Mouse (Mus musculus) limb, embryonic 10.5 days (tissue): ENCODE measurements around the gene Olfr328. TPM values are rescaled to one million over a fixed set of nuclear protein-coding genes. Genes with fewer than 3 reads are reported as not detected.
A peak's percentile ranks its signal among the peaks of the same experiment; 100 is the strongest.

Experiments used
- DNase-seq: peaks from one replicate; pipeline ENCODE4 v3.0.0-alpha.2; 2017; ENCODE audit warnings: low spot score
- H3K27ac ChIP-seq: fragments of 300-500 bp; sonication (generic); 2 replicates; pipeline ENCODE4 v1.5.1; 2016; ENCODE audit warnings: mild to moderate bottlenecking
- H3K27me3 ChIP-seq: fragments of 300-500 bp; sonication (generic); 2 replicates; pipeline ENCODE4 v1.6.1; 2016; ENCODE audit warnings: low read depth, mild to moderate bottlenecking; ENCODE audit not compliant: poor library complexity, severe bottlenecking
- H3K36me3 ChIP-seq: fragments of 300-500 bp; sonication (generic); 2 replicates; pipeline ENCODE4 v1.6.1; 2016; ENCODE audit warnings: mild to moderate bottlenecking, moderate library complexity
- H3K4me1 ChIP-seq: fragments of 300-500 bp; sonication (generic); 2 replicates; pipeline ENCODE4 v1.6.1; 2016
- H3K4me3 ChIP-seq: fragments of 300-500 bp; sonication (generic); 2 replicates; pipeline ENCODE4 v1.5.1; 2016; ENCODE audit warnings: mild to moderate bottlenecking, moderate library complexity
- H3K9me3 ChIP-seq: fragments of 300-500 bp; sonication (generic); replicated peaks from 2 replicates; pipeline ENCODE4 v1.6.1; 2016; ENCODE audit warnings: mild to moderate bottlenecking
- WGBS: fragments of 180-500 bp; shearing (Covaris S2); methylation state at CpG from one replicate; pipeline ENCODE4 v1.1.7; 2016; 5-methylcytosine and 5-hydroxymethylcytosine counted together
- polyA plus RNA-seq: library from polyadenylated mRNA; unstranded; fragments of >200 nt; fragmentation: Nextera tagmentation; extraction: Ambion mirVana; gene quantifications from 2 replicates; pipeline ENCODE4 v1.2.1, GENCODE M21; 2016

The Olfr328 gene
- polyA plus RNA-seq = 0.05 TPM in 1 of 2 replicates, not detected in the other

DNA sequence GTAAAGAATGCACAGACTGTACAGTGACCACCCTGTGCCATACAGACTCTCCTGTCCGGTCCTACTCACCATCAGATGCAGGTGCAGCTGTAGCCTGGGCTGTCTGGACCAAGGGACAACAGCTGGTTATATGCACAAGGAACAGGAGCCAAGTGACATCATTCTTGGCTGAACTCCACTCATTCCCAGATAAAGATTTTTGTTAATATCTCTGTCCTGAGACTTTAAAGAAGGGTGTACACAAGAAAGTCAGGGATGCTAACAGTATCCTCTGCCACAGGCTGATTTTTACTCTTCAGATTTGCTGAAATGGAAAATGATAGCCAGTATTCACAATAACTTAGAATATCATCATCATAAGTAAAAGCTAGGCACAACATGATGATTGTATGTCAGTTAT lies at the start of gene Olfr328:
Gene Olfr328, minus strand, starts transcription at position 101 of the 400 bp plus-strand sequence.
- WGBS = 100% methylated on average over 1 of the region's 1 CpGs
- no peaks in the 10 kb centered on the region for H3K9me3 ChIP-seq

DNA sequence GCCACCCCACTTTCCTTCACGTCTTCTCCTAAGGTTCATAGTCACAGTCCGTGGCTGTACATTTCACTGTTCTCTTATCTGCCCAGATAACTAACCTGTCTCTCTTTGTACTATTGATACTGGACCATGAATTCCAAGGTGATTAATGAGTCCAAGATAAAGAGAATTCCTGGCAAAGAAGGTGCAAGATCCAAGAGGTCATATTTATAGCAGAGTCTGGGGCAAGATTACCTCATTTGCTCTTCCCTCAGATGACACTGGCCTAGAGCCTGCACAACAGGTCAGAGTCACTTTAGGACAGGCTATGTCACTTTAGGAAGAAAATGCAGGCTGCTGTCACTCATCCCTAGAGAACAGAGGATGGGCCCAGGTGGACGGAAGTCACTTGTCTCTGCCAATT lies 49.8 kb upstream of the Olfr328 start:
- WGBS = 79% methylated on average over 3 of the region's 3 CpGs
- no peak for DNase-seq
- Histone ChIP-seq H3K27me3 (no peaks in the 10 kb centered on the region), H3K27ac (no peak overlapping the region), H3K4me1 (no peaks in the 10 kb centered on the region), H3K9me3 (no peaks in the 10 kb centered on the region), H3K36me3 (no peaks in the 10 kb centered on the region), H3K4me3 (no peak overlapping the region)

More for the DNA sequence above, at the start of gene Olfr328:
- Histone ChIP-seq H3K27ac (no peak within 1 kb of the TSS), H3K27me3 (no peaks in the 10 kb centered on the region), H3K36me3 (no peaks in the 10 kb centered on the region), H3K4me3 (no peak within 1 kb of the TSS), H3K4me1 (no peaks in the 10 kb centered on the region)
- no peak for DNase-seq

GRCm38 (mm10) chr11:58604688-58605087 lies 49.3 kb upstream of the Olfr328 start:
- no peak overlapping the region for H3K27ac ChIP-seq
- H3K9me3 ChIP-seq = no peaks in the 10 kb centered on the region
- no peak overlapping the region for H3K4me3 ChIP-seq
- no peak for DNase-seq
- H3K27me3 ChIP-seq = no peaks in the 10 kb centered on the region
- no peaks in the 10 kb centered on the region for H3K4me1 ChIP-seq
- no peaks in the 10 kb centered on the region for H3K36me3 ChIP-seq
- WGBS = 83% methylated on average over 2 of the region's 2 CpGs

- H3K9me3 ChIP-seq = no peaks in the 10 kb centered on the region
- no peaks in the 10 kb centered on the region for H3K27me3 ChIP-seq
- 90% methylated on average over 6 of the region's 6 CpGs for WGBS
- no peak overlapping the region for H3K4me3 ChIP-seq
- H3K27ac ChIP-seq = no peak overlapping the region
- no peak for DNase-seq
- no peaks in the 10 kb centered on the region for H3K4me1 ChIP-seq
- no peaks in the 10 kb centered on the region for H3K36me3 ChIP-seq
Observed at GRCm38 (mm10) chr11:58602800-58603560, 47.5 kb upstream of the Olfr328 start.

DNA sequence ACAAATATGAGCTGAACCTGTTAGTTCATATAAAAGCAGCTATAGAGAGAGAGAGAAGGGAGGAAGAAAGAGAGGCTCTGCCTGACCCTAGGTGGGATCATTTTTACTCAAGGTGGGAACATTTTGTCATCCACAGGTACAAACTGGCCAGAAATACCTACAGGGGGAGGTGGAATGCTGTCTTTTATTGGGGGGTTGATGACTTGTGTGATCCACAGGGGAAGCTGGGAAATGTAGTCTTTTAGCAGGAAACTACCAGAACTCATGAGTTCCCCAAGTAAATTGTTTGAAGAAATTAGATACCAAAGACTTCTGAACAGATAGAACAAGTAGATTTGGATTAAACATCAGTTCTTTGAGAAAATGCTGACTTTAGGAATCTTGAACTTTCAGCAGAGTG lies 46.6 kb upstream of the Olfr328 start:
- no peak for DNase-seq
- Histone ChIP-seq H3K27ac (no peak overlapping the region), H3K9me3 (no peaks in the 10 kb centered on the region)

DNA sequence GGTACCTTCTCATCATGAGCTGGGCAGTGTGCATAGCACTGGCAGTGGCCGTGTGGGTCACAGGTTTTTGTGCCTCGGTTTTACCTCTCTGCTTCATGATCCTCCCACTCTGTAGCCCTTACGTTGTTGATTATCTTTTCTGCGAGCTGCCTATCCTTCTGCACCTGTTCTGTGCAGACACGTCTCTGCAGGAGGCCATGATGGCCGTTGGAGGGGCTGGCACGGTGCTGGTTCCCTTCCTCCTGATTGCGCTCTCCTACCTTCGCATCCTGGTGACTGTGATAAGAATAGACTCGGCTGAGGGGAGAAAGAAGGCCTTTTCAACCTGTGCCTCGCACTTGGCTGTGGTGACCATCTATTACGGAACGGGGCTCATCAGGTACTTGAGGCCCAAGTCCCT lies 42.4 kb upstream of the Olfr328 start:
- DNase-seq = no peak
- Histone ChIP-seq H3K36me3 (no peaks in the 10 kb centered on the region), H3K27me3 (no peaks in the 10 kb centered on the region), H3K4me1 (no peaks in the 10 kb centered on the region), H3K9me3 (no peaks in the 10 kb centered on the region), H3K27ac (no peak overlapping the region), H3K4me3 (no peak overlapping the region)
- WGBS = 89% methylated on average over 13 of the region's 13 CpGs

More for the DNA sequence above, 46.6 kb upstream of the Olfr328 start:
- H3K36me3 ChIP-seq = no peaks in the 10 kb centered on the region
- no peaks in the 10 kb centered on the region for H3K4me1 ChIP-seq
- H3K4me3 ChIP-seq = no peak overlapping the region
- H3K27me3 ChIP-seq = no peaks in the 10 kb centered on the region

DNA sequence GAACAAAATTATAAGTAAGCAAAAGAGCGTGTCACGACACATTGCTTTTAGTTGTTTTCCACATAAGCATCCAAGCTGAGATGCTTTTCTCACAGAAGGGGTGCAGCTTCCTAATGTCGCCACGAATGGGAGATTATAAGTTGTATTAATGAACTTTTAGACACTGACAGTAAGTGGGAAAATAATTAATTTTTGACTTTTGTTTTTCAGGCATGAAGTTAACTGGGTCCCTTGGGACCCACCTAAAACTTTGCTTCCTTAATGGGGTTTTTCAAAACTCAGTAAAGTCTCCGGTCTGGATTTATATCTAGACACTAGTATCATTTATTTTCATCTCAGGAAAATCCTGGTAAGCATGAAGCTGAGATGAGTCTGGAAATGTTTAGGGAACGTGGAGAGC lies 39.4 kb upstream of the Olfr328 start, which contains the start of gene Olfr324:
Gene Olfr324, plus strand, starts transcription at position 301 of the 400 bp plus-strand sequence.
- no peaks in the 10 kb centered on the region for H3K4me1 ChIP-seq
- H3K27ac ChIP-seq = no peak within 1 kb of the TSS
- no peaks in the 10 kb centered on the region for H3K9me3 ChIP-seq
- DNase-seq = no peak
- no peaks in the 10 kb centered on the region for H3K27me3 ChIP-seq
- H3K36me3 ChIP-seq = no peaks in the 10 kb centered on the region
- H3K4me3 ChIP-seq = no peak within 1 kb of the TSS
- WGBS = 85% methylated on average over 6 of the region's 6 CpGs

DNA sequence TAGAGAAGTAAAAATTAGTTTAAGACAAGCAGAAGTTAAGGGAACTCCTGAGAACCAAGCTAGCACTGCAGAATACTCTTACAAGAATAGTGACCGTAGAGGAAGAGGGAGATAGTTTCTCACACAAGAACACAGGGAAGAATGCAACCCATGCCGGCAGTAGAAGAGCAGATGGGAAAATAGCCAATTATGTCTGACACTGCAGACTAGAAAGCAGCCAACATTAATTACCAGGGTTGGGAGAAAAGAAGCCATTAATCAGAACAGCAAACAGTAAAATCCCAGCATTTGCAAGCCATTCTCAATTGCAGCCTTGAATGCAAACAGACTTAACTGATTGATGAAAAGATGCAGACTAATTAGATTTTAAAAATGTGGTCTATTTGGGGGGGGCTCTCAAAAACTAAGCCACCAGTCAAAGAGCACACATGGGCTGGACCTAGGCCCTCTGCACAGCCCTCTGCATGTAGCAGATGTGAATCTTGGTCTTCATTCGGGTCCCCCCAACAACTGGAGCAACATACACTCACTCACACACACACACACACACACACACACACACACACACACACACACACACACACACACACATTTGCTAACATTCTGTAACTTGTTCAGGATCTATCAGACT lies 33.3 kb upstream of the Olfr328 start:
- DNase-seq = no peak
- H3K9me3 ChIP-seq = no peaks in the 10 kb centered on the region
- no peak overlapping the region for H3K4me3 ChIP-seq
- H3K27ac ChIP-seq = no peak overlapping the region
- no peaks in the 10 kb centered on the region for H3K27me3 ChIP-seq
- H3K36me3 ChIP-seq = no peaks in the 10 kb centered on the region
- 61% methylated on average over 3 of the region's 3 CpGs for WGBS
- no peaks in the 10 kb centered on the region for H3K4me1 ChIP-seq

GRCm38 (mm10) chr11:58587898-58588348 lies 32.5 kb upstream of the Olfr328 start:
- Histone ChIP-seq H3K4me3 (no peak overlapping the region), H3K27ac (no peak overlapping the region), H3K4me1 (no peaks in the 10 kb centered on the region), H3K27me3 (no peaks in the 10 kb centered on the region), H3K9me3 (no peaks in the 10 kb centered on the region), H3K36me3 (no peaks in the 10 kb centered on the region)
- peak; percentile 48 for DNase-seq
- 69% methylated on average over 7 of the region's 7 CpGs for WGBS

- Histone ChIP-seq H3K9me3 (no peaks in the 10 kb centered on the region), H3K36me3 (no peaks in the 10 kb centered on the region), H3K27ac (no peak overlapping the region), H3K4me3 (no peak overlapping the region), H3K27me3 (no peaks in the 10 kb centered on the region), H3K4me1 (no peaks in the 10 kb centered on the region)
- WGBS = 85% methylated on average over 8 of the region's 8 CpGs
- DNase-seq = no peak
Observed at GRCm38 (mm10) chr11:58578636-58579035, 23.2 kb upstream of the Olfr328 start.

DNA sequence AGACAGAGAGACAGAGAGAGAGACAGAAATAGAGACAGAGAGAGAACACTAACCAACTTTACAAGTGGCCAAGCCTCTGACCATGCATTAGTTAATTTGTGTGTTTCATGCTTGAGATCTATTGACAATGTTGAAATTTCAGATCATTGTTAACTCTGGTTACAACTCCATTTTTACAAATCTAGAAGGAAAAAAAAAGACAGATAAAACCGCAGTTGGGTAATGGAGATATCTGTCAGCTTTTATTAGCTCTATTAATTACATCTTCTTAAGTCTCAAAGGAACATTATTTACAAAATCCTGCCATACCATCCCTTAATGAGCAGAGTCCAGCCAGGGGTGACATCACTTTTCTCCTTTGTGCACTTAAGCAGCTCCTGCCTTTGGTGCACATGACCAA lies 22.0 kb upstream of the Olfr328 start, which contains the start of gene Olfr325:
Gene Olfr325, plus strand, starts transcription at position 301 of the 400 bp plus-strand sequence.
- Histone ChIP-seq H3K9me3 (no peaks in the 10 kb centered on the region), H3K4me3 (no peak within 1 kb of the TSS), H3K4me1 (no peaks in the 10 kb centered on the region), H3K27me3 (no peaks in the 10 kb centered on the region), H3K27ac (no peak within 1 kb of the TSS), H3K36me3 (no peaks in the 10 kb centered on the region)
- no peak for DNase-seq
- WGBS = 82% methylated on average over 1 of the region's 1 CpGs

DNA sequence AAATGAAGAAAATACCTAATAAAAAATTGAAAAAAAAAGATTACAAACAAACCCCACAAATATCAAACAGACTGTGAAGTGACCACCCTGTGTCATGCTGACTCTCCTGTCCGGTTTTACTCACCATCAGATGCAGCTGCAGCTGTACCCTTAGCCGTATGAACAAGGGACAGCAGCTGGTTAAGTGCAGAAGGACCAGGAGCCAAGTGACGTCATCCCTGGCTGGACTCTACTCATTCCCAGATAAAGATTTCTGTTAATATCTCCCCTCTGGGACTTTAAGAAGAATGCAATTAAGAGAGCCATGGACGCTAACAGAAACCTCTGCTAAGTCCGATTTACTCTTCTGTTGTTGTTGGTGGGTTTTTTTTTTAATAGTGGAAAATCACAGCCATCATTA lies 15.0 kb upstream of the Olfr328 start, which contains the start of gene Olfr224:
Gene Olfr224, minus strand, starts transcription at position 149 of the 400 bp plus-strand sequence.
- Histone ChIP-seq H3K27ac (no peak within 1 kb of the TSS), H3K4me3 (no peak within 1 kb of the TSS), H3K36me3 (no peaks in the 10 kb centered on the region), H3K27me3 (no peaks in the 10 kb centered on the region), H3K4me1 (no peaks in the 10 kb centered on the region), H3K9me3 (no peaks in the 10 kb centered on the region)
- 87% methylated on average over 5 of the region's 5 CpGs for WGBS
- DNase-seq = no peak

DNA sequence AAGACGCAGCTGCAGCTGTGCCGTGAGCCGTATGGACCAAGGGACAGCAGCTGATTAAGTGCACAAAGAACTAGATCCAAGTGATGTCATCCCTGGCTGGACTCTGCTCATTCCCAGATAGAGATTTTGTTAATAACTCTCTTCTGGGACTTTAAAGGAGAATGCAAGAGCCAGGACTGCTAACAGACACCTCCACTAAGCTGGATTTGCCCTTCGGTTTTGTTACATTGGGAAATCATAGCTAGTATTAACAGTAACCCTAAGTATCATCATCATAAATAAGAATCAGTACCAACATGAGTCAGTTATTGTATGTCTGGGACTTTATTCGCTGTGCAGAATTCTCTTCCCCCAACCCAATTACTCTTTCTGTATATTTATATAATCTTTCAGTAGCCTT lies 9.1 kb downstream of the Olfr328 start, which contains the start of gene Olfr329-ps:
Gene Olfr329-ps, minus strand, starts transcription at position 101 of the 400 bp plus-strand sequence.
- H3K36me3 ChIP-seq = no peaks in the 10 kb centered on the region
- H3K9me3 ChIP-seq = no peaks in the 10 kb centered on the region
- H3K4me1 ChIP-seq = no peaks in the 10 kb centered on the region
- H3K4me3 ChIP-seq = no peak within 1 kb of the TSS
- H3K27me3 ChIP-seq = no peaks in the 10 kb centered on the region
- WGBS = 91% methylated on average over 5 of the region's 5 CpGs
- H3K27ac ChIP-seq = no peak within 1 kb of the TSS
- DNase-seq = no peak
